Mouse (Mus musculus): ENCODE measurements at regions not wholly inside any gene's neighbourhood (a gene's known extent, or its start where the extent isn't known, plus 50 kb on each side); places are given as distances from the start of the nearest gene placed in this dataset.

DNA sequence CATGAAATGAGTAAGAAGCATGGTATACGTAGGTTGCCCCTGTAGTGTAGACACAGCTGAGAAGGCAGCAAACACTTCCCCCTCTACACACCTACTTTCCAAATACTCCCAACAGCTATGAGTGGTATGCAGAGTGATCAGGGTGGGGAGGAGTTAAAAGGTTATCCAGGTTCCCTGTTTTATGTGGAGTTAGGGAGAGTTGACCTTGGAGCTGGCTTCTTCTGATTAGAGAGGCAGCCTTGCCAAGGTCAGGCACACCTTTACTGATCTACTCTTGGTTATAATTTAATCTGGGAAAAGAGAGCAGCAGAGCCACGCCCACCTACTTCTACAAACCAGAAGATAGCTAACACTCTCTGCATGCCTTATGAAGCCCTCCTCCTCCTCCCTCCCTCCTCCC, 106.7 kb upstream of the Magi1 start:
- Histone ChIP-seq H3K4me3 (ENCODE audit: insufficient read depth, poor library complexity, severe bottlenecking) (no peak overlapping the region), H3K79me2 (ENCODE audit: control insufficient read depth, insufficient read depth) (no peaks in the 10 kb centered on the region), H3K79me3 (ENCODE audit: low read depth) (no peaks in the 10 kb centered on the region), H3K36me3 (ENCODE audit: control insufficient read depth, insufficient read depth) (no peaks in the 10 kb centered on the region), H3ac (ENCODE audit: control insufficient read depth, insufficient read length, low read depth) (no peak overlapping the region), H3K27me3 (ENCODE audit: control insufficient read depth, insufficient read depth, insufficient read length) (no peaks in the 10 kb centered on the region)
- TF ChIP-seq USF1 (IDR thresholded peaks at IDR 0.05; ENCODE audit: low read depth) (no peak), MYOG (IDR thresholded peaks at IDR 0.05; ENCODE audit: control insufficient read depth, extremely low read depth, insufficient read length) (no peak), MYOD1 (IDR thresholded peaks at IDR 0.05; ENCODE audit: control insufficient read depth, insufficient read length, low read depth) (no peak)

DNA sequence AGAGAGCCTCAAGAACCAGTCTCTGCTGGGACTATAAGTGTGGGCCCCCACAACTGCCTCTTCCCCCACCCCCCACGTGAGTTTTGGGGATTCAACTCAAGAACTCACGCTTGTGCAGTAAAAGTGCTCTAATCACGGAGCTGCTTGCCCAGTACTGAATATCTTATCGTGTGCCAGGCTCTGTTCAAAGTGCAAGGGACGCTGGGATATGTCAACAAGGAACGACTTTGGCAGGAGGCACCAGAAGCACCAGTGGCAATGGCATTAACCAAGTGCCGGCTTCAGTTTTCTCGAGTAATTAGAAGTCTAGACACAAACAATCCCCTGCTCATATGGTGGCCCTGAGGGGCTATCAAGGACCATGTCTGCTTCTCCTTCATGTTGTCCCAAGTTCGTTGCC, 106.0 kb upstream of the Magi1 start:
- Histone ChIP-seq H3K36me3 (ENCODE audit: control insufficient read depth, insufficient read depth) (no peaks in the 10 kb centered on the region), H3K79me3 (ENCODE audit: low read depth) (no peaks in the 10 kb centered on the region), H3ac (ENCODE audit: control insufficient read depth, insufficient read length, low read depth) (no peak overlapping the region), H3K27me3 (ENCODE audit: control insufficient read depth, insufficient read depth, insufficient read length) (no peaks in the 10 kb centered on the region), H3K79me2 (ENCODE audit: control insufficient read depth, insufficient read depth) (no peaks in the 10 kb centered on the region), H3K4me3 (ENCODE audit: insufficient read depth, poor library complexity, severe bottlenecking) (no peak overlapping the region)
- TF ChIP-seq MAX (IDR thresholded peaks at IDR 0.05) (no peak), MYOG (IDR thresholded peaks at IDR 0.05; ENCODE audit: control insufficient read depth, extremely low read depth, insufficient read length) (no peak), CTCF (IDR thresholded peaks at IDR 0.05; ENCODE audit: control insufficient read depth, insufficient read depth, insufficient read length) (no peak), CEBPB (IDR thresholded peaks at IDR 0.05; ENCODE audit: low read depth) (no peak), FOSL1 (IDR thresholded peaks at IDR 0.05; ENCODE audit: insufficient read depth, low read length, poor library complexity, severe bottlenecking) (no peak), MYOD1 (IDR thresholded peaks at IDR 0.05; ENCODE audit: control insufficient read depth, insufficient read length, low read depth) (no peak), USF1 (IDR thresholded peaks at IDR 0.05; ENCODE audit: low read depth) (no peak)

DNA sequence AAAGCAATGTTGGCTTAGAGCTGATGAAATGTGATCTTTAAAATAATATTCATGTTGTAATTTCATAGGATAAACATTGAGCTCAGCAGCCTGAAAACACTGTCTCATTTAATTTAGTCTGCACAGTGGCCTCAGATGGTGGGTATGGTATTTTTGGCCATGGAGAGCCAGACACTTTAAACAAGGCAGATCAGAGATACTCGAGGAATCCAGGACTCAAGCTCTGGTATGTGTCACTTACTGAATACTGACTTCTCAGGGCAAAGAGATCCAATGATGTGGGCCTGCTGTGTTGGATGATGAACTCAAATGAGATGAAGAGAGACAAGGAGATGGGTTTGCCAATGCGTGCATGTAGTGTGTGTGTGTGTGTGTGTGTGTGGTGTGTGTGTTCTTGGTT, 103.9 kb upstream of the Magi1 start:
- Histone ChIP-seq H3K27me3 (ENCODE audit: control insufficient read depth, insufficient read depth, insufficient read length) (no peaks in the 10 kb centered on the region), H3ac (ENCODE audit: control insufficient read depth, insufficient read length, low read depth) (no peak overlapping the region), H3K4me3 (ENCODE audit: insufficient read depth, poor library complexity, severe bottlenecking) (no peak overlapping the region), H3K79me3 (ENCODE audit: low read depth) (no peaks in the 10 kb centered on the region), H3K79me2 (ENCODE audit: control insufficient read depth, insufficient read depth) (no peaks in the 10 kb centered on the region), H3K36me3 (ENCODE audit: control insufficient read depth, insufficient read depth) (no peaks in the 10 kb centered on the region)
- TF ChIP-seq USF1 (IDR thresholded peaks at IDR 0.05; ENCODE audit: low read depth) (no peak), FOSL1 (IDR thresholded peaks at IDR 0.05; ENCODE audit: insufficient read depth, low read length, poor library complexity, severe bottlenecking) (no peak), MYOD1 (IDR thresholded peaks at IDR 0.05; ENCODE audit: control insufficient read depth, insufficient read length, low read depth) (no peak), CTCF (IDR thresholded peaks at IDR 0.05; ENCODE audit: control insufficient read depth, insufficient read depth, insufficient read length) (no peak), MYOG (IDR thresholded peaks at IDR 0.05; ENCODE audit: control insufficient read depth, extremely low read depth, insufficient read length) (no peak), CEBPB (IDR thresholded peaks at IDR 0.05; ENCODE audit: low read depth) (no peak), MAX (IDR thresholded peaks at IDR 0.05) (no peak)

DNA sequence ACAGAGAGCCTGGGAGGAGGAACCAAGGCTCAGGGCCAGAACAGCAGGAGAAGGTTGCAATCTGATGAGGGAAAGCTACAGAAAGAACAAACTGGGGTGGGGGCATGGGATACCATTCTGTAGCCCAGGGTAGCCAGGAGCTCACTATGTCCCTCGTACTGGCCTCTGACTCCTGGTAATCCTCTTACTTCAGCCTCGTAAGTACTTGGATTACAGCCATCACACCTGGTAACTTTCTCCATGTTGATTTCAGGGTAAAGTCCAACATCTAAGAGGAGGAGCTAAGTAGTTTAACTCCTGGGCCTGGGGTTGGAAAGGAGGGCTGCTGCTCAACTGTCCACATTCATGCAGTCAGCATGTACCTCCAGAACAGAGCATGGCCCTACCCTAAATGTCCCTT, 101.8 kb upstream of the Magi1 start:
- Histone ChIP-seq H3K36me3 (ENCODE audit: control insufficient read depth, insufficient read depth) (no peaks in the 10 kb centered on the region), H3K4me3 (ENCODE audit: insufficient read depth, poor library complexity, severe bottlenecking) (no peak overlapping the region), H3K79me2 (ENCODE audit: control insufficient read depth, insufficient read depth) (no peaks in the 10 kb centered on the region), H3K79me3 (ENCODE audit: low read depth) (no peaks in the 10 kb centered on the region), H3K27me3 (ENCODE audit: control insufficient read depth, insufficient read depth, insufficient read length) (no peaks in the 10 kb centered on the region), H3ac (ENCODE audit: control insufficient read depth, insufficient read length, low read depth) (no peak overlapping the region)
- TF ChIP-seq FOSL1 (IDR thresholded peaks at IDR 0.05; ENCODE audit: insufficient read depth, low read length, poor library complexity, severe bottlenecking) (no peak), MAX (IDR thresholded peaks at IDR 0.05) (no peak), USF1 (IDR thresholded peaks at IDR 0.05; ENCODE audit: low read depth) (no peak), CEBPB (IDR thresholded peaks at IDR 0.05; ENCODE audit: low read depth) (no peak)

DNA sequence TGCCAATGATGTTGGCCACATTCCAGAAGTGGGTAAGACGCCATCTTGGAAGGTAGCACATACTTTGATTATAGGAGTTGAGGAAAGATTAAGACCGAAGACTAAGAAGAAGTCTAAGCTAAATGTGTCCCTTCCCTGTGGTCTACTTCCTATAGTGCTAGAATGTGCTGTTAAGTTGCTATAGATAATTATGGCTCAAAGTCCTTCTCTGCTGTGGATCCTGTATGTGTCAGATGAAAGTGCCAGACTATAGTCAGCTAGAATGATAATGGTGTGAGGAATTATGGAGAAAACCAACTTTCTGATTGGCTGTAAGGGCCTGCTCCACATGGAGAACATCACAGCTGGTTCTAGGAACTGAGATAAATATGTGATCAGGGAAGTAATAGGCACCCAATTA, 86.3 kb upstream of the Magi1 start:
- Histone ChIP-seq H3K27me3 (ENCODE audit: control insufficient read depth, insufficient read depth, insufficient read length) (no peaks in the 10 kb centered on the region), H3K36me3 (ENCODE audit: control insufficient read depth, insufficient read depth) (no peaks in the 10 kb centered on the region), H3K79me2 (ENCODE audit: control insufficient read depth, insufficient read depth) (no peaks in the 10 kb centered on the region), H3ac (ENCODE audit: control insufficient read depth, insufficient read length, low read depth) (no peak overlapping the region), H3K4me3 (ENCODE audit: insufficient read depth, poor library complexity, severe bottlenecking) (no peak overlapping the region), H3K79me3 (ENCODE audit: low read depth) (no peaks in the 10 kb centered on the region)
- TF ChIP-seq USF1 (IDR thresholded peaks at IDR 0.05; ENCODE audit: low read depth) = no peak
- no peak for TF ChIP-seq MYOG (IDR thresholded peaks at IDR 0.05; ENCODE audit: control insufficient read depth, extremely low read depth, insufficient read length)
- no peak for TF ChIP-seq CTCF (IDR thresholded peaks at IDR 0.05; ENCODE audit: control insufficient read depth, insufficient read depth, insufficient read length)
- TF ChIP-seq MAX (IDR thresholded peaks at IDR 0.05) = no peak
- no peak for TF ChIP-seq CEBPB (IDR thresholded peaks at IDR 0.05; ENCODE audit: low read depth)
- TF ChIP-seq MYOD1 (IDR thresholded peaks at IDR 0.05; ENCODE audit: control insufficient read depth, insufficient read length, low read depth) = no peak
- no peak for TF ChIP-seq FOSL1 (IDR thresholded peaks at IDR 0.05; ENCODE audit: insufficient read depth, low read length, poor library complexity, severe bottlenecking)

DNA sequence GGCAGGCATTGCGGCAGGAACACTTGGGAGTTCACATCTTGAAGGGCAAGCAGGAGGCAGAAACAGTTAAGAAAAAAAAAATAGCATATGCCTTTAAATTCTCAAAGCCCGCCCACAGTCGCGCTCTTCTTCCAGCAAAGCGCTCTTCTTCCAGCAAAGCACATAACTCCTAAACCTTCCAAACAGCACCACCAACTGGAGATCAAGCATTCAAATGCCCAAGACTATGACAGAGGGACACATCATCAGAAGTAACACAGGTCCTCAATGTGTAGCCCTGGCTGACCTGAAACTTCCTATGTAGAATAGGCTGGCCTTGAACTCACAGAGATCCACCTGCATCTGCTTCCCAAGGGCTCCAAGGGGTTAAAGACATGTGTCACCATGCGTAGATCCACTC, 80.2 kb upstream of the Magi1 start:
- no peak overlapping the region for H3K4me3 ChIP-seq (ENCODE audit: insufficient read depth, poor library complexity, severe bottlenecking)
- H3K79me3 ChIP-seq (ENCODE audit: low read depth) = no peaks in the 10 kb centered on the region
- no peaks in the 10 kb centered on the region for H3K36me3 ChIP-seq (ENCODE audit: control insufficient read depth, insufficient read depth)
- H3K79me2 ChIP-seq (ENCODE audit: control insufficient read depth, insufficient read depth) = no peaks in the 10 kb centered on the region
- H3ac ChIP-seq (ENCODE audit: control insufficient read depth, insufficient read length, low read depth) = no peak overlapping the region
- no peaks in the 10 kb centered on the region for H3K27me3 ChIP-seq (ENCODE audit: control insufficient read depth, insufficient read depth, insufficient read length)
- TF ChIP-seq USF1 (IDR thresholded peaks at IDR 0.05; ENCODE audit: low read depth) (no peak), CTCF (IDR thresholded peaks at IDR 0.05; ENCODE audit: control insufficient read depth, insufficient read depth, insufficient read length) (no peak), FOSL1 (IDR thresholded peaks at IDR 0.05; ENCODE audit: insufficient read depth, low read length, poor library complexity, severe bottlenecking) (no peak), MAX (IDR thresholded peaks at IDR 0.05) (no peak), CEBPB (IDR thresholded peaks at IDR 0.05; ENCODE audit: low read depth) (no peak), MYOD1 (IDR thresholded peaks at IDR 0.05; ENCODE audit: control insufficient read depth, insufficient read length, low read depth) (no peak), MYOG (IDR thresholded peaks at IDR 0.05; ENCODE audit: control insufficient read depth, extremely low read depth, insufficient read length) (no peak)

Data from C2C12 (cell line).